Mouse (Mus musculus) liver, adult 10 weeks (tissue): ENCODE results near the gene Stx19. TPM values are rescaled to one million over a fixed set of nuclear protein-coding genes. Genes with fewer than 3 reads are reported as not detected.

Source experiments
- polyA plus RNA-seq: library from polyadenylated mRNA; stranded (reverse); fragments of 350-450 nt; fragmentation: Illumina TruSeq; extraction: RNeasy Lipid Tissue Mini Kit (QIAGEN cat#74804); gene quantifications from one replicate; pipeline ENCODE4 v1.2.3, GENCODE M21; 2014; ENCODE audit warnings: low read depth, low replicate concordance

Stx19 gene
- polyA plus RNA-seq, result not detected

DNA sequence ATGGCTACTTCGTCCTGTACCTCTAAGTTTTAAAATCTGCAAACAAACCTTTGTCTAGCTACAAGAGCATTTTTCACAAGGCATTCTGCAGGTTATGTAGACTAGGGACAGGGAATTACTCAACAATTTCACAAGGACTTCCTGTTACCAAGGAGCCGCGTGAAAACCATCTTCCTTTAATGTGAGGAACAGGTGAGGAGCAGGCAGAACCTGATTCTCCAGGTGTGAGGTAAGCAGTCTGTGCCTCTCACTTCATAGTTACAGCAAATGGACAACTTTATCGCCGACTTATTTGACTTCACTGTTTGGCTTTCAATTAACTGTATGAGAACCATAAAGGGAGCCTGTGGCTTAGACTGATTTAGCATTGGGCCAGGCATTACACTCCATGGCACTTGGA, at the start of gene Stx19:
Stx19 (plus strand) TSS at position 186 of the 400 bp plus-strand sequence.

DNA sequence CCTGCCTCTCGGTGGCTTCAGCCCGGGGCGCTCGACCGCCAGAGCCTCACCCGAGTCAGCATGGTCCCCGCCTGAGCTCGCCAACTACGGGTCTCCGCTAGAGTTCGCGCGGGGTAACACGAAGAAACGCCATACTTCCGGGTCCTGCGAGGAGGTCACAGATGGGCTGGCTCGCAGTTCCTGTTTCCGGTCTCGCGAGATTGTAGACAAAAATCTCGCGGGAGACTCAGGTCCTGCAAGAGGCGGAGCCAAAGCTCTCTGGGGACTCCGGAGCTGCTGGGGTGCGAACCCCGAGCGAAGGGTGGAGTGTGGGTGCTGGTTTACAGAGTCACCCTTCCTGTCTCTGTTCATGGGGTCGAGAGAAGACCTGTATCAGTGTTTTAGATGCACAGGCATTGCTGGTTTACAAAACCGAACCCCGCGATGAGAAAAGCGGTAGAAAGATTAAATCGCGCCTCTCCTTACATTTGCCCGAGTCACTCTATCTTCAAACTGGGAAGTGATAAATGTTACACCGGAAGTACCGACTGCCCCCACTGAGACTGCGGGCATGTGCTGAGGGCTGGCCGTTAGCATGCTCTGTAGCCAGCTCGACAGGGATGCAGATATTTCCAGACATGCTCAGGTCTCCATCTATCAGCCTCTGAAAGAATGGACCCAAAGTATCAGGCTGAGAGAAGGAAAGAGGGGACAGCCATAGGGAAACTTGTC, 27.7 kb upstream of the Stx19 start, which contains the start of gene Nsun3:
Nsun3 (minus strand) TSS at position 198 of the 711 bp plus-strand sequence.

DNA sequence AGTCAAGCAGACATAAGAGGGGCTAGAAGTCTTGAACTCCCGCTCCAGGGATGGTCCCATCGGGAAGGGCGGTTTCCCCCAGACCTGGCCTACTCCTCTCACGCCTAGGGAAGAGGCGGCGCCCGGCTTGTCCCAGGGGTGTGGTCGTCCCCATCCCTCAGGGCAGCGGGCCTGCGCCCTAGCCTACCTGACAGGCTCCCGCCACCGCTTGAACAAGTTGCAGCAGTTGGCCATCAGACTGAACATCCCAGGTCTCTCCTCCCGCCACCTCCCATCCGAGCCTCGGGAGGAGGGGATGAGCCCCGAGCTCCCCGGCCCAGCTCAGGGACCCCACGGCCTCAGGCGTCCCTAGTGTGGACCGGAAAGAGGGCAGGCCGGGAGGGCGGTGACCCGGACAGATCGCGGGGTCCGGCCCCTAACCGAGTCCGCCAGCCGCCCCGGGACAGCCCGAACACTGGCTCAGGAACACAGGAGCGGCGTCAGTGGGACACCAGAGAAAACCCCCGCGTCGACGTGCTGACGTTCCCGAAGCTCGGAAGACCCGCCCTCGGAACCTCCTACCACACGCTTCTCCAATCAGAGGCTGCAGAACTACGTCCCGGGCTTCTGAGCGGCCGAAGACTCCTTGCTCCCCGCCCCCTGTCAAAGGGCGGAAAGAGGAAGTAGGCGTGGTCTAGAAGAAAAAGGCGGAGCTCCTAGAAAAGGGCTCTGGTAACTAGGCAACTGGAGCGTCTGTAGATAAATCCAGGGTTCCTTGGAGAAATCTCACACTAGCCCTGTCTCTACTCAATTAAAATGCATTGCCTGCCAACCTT, 32.2 kb downstream of the Stx19 start, which contains the start of gene Arl13b:
Arl13b (minus strand) TSS at position 543 of the 815 bp plus-strand sequence.

DNA sequence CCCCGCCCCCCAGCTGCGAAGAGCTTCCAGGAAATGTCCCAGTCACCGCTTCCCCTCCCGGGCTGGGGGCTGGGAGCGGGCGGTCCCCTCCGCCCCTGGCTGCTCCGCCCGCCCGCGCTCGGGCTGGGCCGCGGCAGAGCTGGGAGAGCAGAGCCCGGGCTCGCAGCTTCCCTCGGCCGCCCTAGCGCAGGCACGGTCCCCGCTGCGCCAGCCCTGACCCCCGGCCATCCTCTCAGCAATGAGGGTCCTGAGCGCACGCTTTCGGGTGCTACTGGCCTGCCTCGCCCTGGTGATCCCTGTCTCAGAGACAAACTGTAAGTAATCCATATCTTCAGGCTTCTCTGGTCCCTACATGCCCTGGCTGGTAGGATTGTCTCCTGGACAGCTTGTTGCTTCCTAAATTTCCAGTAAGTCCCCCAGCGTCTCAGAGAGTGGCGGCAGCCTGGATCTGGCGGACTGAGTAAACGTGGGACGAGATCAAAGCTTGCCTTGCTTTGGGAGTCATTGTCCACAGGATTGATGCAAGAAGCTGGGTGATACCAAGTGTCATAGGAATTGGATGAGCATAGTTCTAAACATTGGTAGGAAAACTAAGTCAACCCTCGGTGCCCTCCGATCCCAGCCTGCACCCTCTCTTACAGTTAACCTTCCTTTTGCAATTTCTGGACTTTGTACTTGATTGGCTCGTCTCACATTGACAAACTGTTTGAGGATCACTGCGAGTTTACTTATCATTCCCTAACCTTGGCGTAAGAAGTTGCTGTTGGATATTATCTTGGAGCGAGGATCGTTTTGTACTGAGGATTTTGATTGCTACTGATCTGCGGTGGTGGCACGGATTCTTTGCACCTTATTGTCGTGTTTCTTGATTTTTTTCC, 40.0 kb downstream of the Stx19 start, which contains the start of gene Pros1:
Pros1 (plus strand) TSS at position 117 of the 878 bp plus-strand sequence.

Other genes with a start within 250 kb of the Stx19 start
- 19.5 TPM for gene Nsun3, start 27.9 kb upstream of the Stx19 start, polyA plus RNA-seq
- 12.3 TPM for gene Arl13b, start 32.4 kb downstream of the Stx19 start, polyA plus RNA-seq
- 70.8 TPM for gene Pros1, start 39.6 kb downstream of the Stx19 start, polyA plus RNA-seq